Mouse (Mus musculus): ENCODE measurements around the gene Fnip2.

DNA sequence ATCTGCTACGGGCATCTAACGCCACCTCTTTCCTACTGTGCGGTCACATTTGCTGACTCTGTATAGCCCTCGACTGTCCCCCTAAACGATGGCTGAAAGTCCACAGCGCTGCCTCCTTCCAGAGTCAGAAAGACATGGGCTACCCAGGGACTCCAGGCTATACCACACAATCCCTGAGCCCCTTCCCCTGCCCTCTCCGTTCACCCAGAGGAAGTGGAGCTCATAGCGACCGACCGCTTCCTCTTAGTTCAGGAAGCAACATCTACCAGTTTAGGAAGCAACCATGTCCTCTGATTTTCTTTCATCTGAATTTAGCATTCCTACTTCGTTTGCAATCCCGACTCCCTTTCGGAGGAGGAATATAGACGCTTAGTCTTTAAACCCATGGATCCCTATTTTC is 148.7 kb downstream of the Fnip2 start:
- TF ChIP-seq CTCF (IDR thresholded peaks at IDR 0.05; ENCODE audit: insufficient read depth, low read length): no peak
- TF ChIP-seq POLR2A (IDR thresholded peaks at IDR 0.05; ENCODE audit: borderline replicate concordance, extremely low read depth, low read depth, low read length): no peak
